Mouse (Mus musculus) lung, embryonic 15.5 days (tissue): ENCODE measurements at regions not wholly inside any gene's neighbourhood (a gene's known extent, or its start where the extent isn't known, plus 50 kb on each side); places are given as distances from the start of the nearest gene placed in this dataset.

Experiments
- ATAC-seq: fragments of 200-750 bp; cut with Nextera tagmentation; 2 replicates; pipeline ENCODE4 v1.8.0; 2017; ENCODE audit warnings: moderate number of reproducible peaks, borderline replicate concordance; ENCODE audit not compliant: low FRiP score, low TSS enrichment; ENCODE audit errors: extremely low read depth
- H3K27ac ChIP-seq: fragments of 300-500 bp; sonication (generic); 2 replicates; pipeline ENCODE4 v1.5.1; 2015; ENCODE audit warnings: moderate library complexity, mild to moderate bottlenecking, inconsistent platforms
- H3K27me3 ChIP-seq: fragments of 300-500 bp; sonication (generic); 2 replicates; pipeline ENCODE4 v1.6.1; 2015; ENCODE audit warnings: inconsistent platforms
- H3K36me3 ChIP-seq: fragments of 300-500 bp; sonication (generic); 2 replicates; pipeline ENCODE4 v1.6.1; 2015; ENCODE audit warnings: inconsistent platforms
- H3K4me1 ChIP-seq: fragments of 300-500 bp; sonication (generic); 2 replicates; pipeline ENCODE4 v1.6.1; 2015; ENCODE audit warnings: inconsistent platforms
- H3K4me2 ChIP-seq: fragments of 300-500 bp; sonication (generic); 2 replicates; pipeline ENCODE4 v1.6.1; 2015; ENCODE audit warnings: inconsistent platforms, mild to moderate bottlenecking, moderate library complexity
- H3K4me3 ChIP-seq: fragments of 300-500 bp; sonication (generic); 2 replicates; pipeline ENCODE4 v1.5.1; 2015; ENCODE audit warnings: mild to moderate bottlenecking, inconsistent platforms
- H3K9ac ChIP-seq: fragments of 300-500 bp; sonication (generic); 2 replicates; pipeline ENCODE4 v1.6.1; 2015; ENCODE audit warnings: inconsistent platforms
- H3K9me3 ChIP-seq: fragments of 300-500 bp; sonication (generic); 2 replicates; pipeline ENCODE4 v1.6.1; 2016; ENCODE audit warnings: inconsistent platforms
- WGBS: fragments of 180-500 bp; shearing (Covaris S2); methylation state at CpG from one replicate; pipeline ENCODE4 v1.1.7; 2015; 5-methylcytosine and 5-hydroxymethylcytosine counted together

DNA sequence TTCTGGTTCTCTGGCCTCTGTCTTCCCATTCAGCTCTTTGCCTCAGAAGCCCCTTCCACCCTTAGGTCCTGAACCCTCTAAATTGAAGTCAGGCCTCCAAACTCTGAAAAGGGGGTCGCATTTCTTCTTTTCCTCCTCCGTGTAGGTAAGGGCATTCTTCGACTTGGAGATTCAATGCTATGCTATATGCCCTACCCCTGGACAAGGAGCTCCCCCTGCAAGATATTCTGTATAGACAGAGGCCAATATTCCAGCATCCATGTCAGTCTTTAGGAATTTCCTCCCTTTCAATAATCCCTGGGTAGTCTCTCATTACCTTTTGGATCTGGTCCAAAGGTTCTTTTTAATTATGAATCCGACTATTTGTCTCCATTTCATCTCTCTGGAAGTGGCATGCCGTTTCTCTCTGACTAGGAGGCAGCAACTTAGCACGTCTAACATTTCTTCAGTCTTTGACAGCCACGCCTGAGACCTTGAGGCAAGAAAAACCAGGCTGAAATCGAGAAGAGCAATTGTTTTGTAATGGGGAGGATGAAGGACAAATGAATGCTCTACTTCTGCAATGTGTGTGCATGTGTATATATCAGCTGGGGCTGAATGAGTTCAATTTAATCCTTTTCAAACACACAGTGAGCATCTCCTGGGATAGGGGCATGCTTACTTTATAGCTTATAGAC, 921.7 kb upstream of the Lrrc6 start:
- Histone ChIP-seq H3K9ac (no peak overlapping the region), H3K27me3 (no peaks in the 10 kb centered on the region), H3K4me2 (no peak overlapping the region), H3K27ac (no peak overlapping the region), H3K9me3 (no peaks in the 10 kb centered on the region), H3K36me3 (no peaks in the 10 kb centered on the region), H3K4me3 (no peak overlapping the region), H3K4me1 (no peaks in the 10 kb centered on the region)
- WGBS: 64% methylated on average over 8 of the region's 8 CpGs
- no peak for ATAC-seq

DNA sequence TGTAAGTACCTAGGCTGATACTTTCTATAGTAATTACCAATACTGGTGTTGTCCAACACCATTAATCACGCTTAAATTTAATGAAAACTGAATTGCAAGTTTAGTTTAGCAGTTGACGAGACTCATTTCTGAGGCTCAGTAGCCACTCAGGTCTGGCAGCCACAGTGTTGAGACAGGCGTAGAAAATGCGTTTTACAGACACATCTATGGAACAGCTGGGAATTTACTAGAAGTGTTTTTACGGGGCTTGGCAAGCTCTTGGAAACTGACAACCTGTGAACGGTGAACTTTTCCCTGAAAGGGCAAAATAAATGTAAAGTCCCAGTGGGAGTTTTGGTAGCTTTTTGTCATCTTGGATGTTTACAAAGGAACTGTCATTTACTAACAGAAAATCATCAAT, 920.1 kb upstream of the Lrrc6 start:
- Histone ChIP-seq H3K9me3 (no peaks in the 10 kb centered on the region), H3K27ac (no peak overlapping the region), H3K36me3 (no peaks in the 10 kb centered on the region), H3K4me3 (no peak overlapping the region), H3K27me3 (no peaks in the 10 kb centered on the region), H3K4me2 (no peak overlapping the region), H3K9ac (no peak overlapping the region), H3K4me1 (no peaks in the 10 kb centered on the region)
- no peak for ATAC-seq
- WGBS: 62% methylated on average over 6 of the region's 6 CpGs

DNA sequence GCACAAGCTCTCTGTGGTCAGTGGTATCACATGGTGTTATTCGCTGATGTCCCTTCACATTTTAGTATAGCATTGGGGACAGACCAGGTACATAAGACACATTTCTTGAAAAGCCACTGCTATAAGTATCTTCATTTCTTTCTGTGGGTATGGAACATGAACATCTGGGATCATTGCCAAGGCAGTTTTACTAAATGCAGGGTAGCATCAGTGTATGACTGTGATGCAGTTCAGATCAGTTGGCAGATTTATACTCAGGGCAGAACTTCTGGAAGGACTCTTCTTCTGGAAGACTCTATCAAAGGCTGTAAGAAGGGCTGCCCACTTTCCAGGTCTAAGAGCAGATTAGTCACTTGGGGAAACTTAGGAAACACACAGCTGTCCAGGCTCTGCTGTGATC, 919.0 kb upstream of the Lrrc6 start:
- Histone ChIP-seq H3K36me3 (no peaks in the 10 kb centered on the region), H3K9me3 (no peaks in the 10 kb centered on the region), H3K27ac (no peak overlapping the region), H3K4me3 (no peak overlapping the region), H3K27me3 (no peaks in the 10 kb centered on the region), H3K4me1 (no peaks in the 10 kb centered on the region), H3K9ac (no peak overlapping the region), H3K4me2 (no peak overlapping the region)
- 92% methylated on average over 1 of the region's 1 CpGs for WGBS
- ATAC-seq: no peak

DNA sequence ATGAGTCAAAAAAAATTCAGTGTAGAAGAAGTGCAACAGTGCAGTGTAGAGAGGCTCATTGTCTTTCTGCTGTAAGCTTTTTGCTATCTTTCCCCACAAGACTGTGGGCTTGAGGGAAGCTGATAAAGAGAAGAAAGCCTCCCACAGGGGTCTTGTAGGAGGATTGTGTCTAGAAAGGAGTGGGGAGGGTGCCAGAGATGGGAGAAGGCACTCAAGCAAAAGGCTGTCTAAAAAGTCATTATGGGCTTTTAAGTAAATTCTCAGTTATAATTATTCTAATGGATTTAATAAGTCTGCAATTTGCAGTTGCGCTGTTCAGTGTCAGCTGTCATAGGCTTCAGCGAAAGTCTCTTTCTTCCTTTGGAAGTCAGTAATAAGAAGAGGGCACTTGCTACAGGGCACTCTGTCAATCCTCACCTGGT, 917.0 kb upstream of the Lrrc6 start:
- 88% methylated on average over 2 of the region's 2 CpGs for WGBS

DNA sequence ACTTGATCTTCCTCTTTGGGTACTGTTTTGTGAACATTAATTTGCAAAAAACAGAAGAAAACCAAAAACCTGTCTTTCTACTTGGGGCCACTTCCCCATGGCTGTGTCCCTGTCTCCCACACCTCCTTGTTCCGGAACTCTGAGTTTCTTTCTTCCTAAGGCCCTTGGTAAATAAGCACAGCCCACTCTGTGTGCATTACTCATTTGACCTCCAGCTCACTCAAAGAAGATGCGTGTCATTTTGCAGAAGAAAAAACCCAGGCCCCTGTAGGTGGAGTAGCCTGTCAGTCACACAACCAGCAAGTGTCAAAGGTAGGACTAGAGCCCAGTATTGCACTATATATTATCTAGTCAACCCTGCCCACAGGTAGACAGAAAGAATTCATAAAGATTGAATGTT, 915.1 kb upstream of the Lrrc6 start:
- Histone ChIP-seq H3K27ac (no peak overlapping the region), H3K27me3 (no peaks in the 10 kb centered on the region), H3K4me2 (no peak overlapping the region), H3K36me3 (no peaks in the 10 kb centered on the region), H3K9me3 (no peaks in the 10 kb centered on the region), H3K9ac (no peak overlapping the region), H3K4me1 (no peaks in the 10 kb centered on the region), H3K4me3 (no peak overlapping the region)
- no peak for ATAC-seq
- 57% methylated on average over 2 of the region's 2 CpGs for WGBS

More for the DNA sequence above, 917.0 kb upstream of the Lrrc6 start:
- H3K4me3 ChIP-seq: no peak overlapping the region
- no peak overlapping the region for H3K9ac ChIP-seq
- no peak overlapping the region for H3K4me2 ChIP-seq
- no peaks in the 10 kb centered on the region for H3K4me1 ChIP-seq
- H3K27ac ChIP-seq: no peak overlapping the region
- no peak for ATAC-seq
- no peaks in the 10 kb centered on the region for H3K27me3 ChIP-seq
- H3K9me3 ChIP-seq: no peaks in the 10 kb centered on the region
- H3K36me3 ChIP-seq: no peaks in the 10 kb centered on the region

DNA sequence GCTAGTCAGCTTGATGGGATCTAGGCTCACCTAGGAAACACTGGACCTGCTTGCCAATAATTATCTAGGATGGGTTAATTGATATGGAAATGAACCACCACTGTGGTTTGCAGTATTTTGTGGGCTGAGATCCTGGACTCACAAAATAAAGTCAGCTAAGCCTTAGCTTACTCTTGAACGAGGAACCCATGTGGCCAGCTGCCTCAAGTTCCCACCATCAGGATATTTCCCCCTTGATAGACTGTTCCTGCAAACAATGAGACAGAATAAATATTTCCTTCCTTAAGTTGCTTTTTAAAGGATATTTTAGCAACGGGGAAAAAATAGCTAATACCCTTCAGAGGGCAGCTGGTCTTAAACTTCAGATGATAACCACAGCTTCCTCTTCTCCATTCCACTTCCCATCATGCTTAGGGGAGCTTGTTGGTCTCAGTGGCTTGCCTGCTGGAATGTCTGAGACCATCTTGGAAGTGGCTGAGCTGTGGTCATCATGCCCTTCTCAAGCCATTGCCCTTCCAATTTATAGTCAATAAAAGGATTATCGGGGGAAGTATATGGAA, 913.7 kb upstream of the Lrrc6 start:
- WGBS: 73% methylated on average over 3 of the region's 3 CpGs
- no peak overlapping the region for H3K4me2 ChIP-seq
- no peak overlapping the region for H3K9ac ChIP-seq
- no peak overlapping the region for H3K4me3 ChIP-seq
- no peaks in the 10 kb centered on the region for H3K9me3 ChIP-seq
- no peaks in the 10 kb centered on the region for H3K36me3 ChIP-seq
- H3K27ac ChIP-seq: no peak overlapping the region
- H3K27me3 ChIP-seq: no peaks in the 10 kb centered on the region
- ATAC-seq: no peak
- no peaks in the 10 kb centered on the region for H3K4me1 ChIP-seq

DNA sequence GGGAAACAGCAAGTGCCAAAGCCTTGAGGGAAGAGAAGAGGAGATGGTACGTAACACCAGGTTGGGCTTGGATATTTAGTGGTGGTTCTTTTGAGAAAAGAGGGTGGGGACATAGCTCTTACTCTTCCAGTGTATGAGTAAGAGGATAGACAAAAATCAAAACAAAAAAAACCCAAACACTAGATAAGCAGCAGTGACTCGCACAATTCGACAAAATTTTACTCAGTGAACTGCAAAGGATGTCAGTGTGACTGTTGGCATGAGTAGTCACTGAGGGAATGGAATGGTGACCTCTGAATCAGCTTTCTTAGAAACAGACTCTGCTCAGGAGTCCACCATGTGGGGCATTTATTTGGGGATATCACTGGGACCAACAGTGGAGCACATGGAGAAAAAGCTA, 912.9 kb upstream of the Lrrc6 start:
- H3K4me2 ChIP-seq: no peak overlapping the region
- H3K4me3 ChIP-seq: no peak overlapping the region
- H3K9me3 ChIP-seq: no peaks in the 10 kb centered on the region
- no peak overlapping the region for H3K9ac ChIP-seq
- no peak overlapping the region for H3K27ac ChIP-seq
- ATAC-seq: no peak
- WGBS: 71% methylated on average over 3 of the region's 3 CpGs
- no peaks in the 10 kb centered on the region for H3K36me3 ChIP-seq
- no peaks in the 10 kb centered on the region for H3K27me3 ChIP-seq
- no peaks in the 10 kb centered on the region for H3K4me1 ChIP-seq

DNA sequence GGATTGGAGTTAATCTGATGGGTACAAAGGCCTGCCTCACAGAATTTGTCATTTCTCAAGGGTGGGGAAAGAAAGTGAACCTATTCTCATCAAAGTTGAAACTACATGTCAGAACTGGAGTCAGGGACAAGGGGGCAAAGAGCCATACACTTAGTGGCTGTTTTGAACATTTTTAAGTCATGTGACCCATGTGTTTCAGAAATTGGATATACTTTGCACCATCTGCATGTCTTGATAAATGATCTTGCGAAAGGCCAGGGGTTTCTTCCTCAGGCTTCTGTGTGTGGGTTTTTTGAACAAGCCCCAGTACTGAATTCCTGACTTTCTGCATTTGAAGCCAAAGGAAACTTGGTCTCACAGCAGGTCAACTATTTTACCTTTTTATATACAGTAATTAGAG, 911.7 kb upstream of the Lrrc6 start:
- Histone ChIP-seq H3K4me3 (no peak overlapping the region), H3K27ac (no peak overlapping the region), H3K9ac (no peak overlapping the region), H3K4me2 (no peak overlapping the region), H3K9me3 (no peaks in the 10 kb centered on the region), H3K27me3 (no peaks in the 10 kb centered on the region), H3K4me1 (no peaks in the 10 kb centered on the region), H3K36me3 (no peaks in the 10 kb centered on the region)
- no peak for ATAC-seq
- WGBS: 95% methylated on average over 1 of the region's 1 CpGs

DNA sequence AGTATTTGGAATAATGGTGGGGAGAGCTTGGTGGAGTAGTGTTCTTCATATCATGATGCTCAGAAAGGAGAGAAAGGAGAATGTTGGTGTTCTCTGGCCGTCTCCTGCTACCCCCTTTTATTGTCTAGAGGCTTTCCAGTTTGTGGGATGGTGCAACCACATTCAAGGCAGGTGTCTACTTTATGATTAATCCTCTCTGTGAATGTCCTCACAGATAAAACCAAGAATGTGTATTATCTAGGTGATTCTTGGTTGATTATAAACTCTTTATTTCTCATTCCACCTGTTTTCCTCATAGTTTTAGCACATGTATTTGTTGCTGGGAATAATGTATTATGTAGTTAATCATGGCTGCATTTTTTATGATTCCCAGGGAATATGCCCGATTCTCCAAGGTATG, 910.9 kb upstream of the Lrrc6 start:
- no peak overlapping the region for H3K4me3 ChIP-seq
- H3K4me2 ChIP-seq: no peak overlapping the region
- H3K36me3 ChIP-seq: no peaks in the 10 kb centered on the region
- H3K9me3 ChIP-seq: no peaks in the 10 kb centered on the region
- WGBS: 83% methylated on average over 2 of the region's 2 CpGs
- no peak overlapping the region for H3K9ac ChIP-seq
- H3K27me3 ChIP-seq: no peaks in the 10 kb centered on the region
- ATAC-seq: no peak
- no peaks in the 10 kb centered on the region for H3K4me1 ChIP-seq
- no peak overlapping the region for H3K27ac ChIP-seq

DNA sequence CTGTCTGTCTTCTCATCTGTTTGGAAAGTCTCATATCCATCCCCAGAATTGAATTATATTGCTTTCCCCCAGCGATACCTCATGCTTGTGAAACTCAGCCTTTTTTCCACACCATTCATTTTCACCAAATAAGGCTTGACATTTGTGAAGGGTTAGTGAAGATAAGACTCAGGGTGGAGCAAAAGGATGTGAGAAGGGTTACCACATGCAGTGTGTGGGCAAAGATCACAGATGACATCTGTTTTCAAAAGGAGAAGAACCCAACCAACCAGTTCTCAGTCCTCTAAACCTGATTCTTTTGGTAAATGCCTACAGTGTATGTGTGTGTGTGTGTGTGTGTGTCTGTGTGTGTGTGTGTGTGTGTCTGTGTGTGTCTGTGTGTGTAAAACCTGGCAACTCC, 909.3 kb upstream of the Lrrc6 start:
- no peaks in the 10 kb centered on the region for H3K27me3 ChIP-seq
- no peak for ATAC-seq
- no peak overlapping the region for H3K4me2 ChIP-seq
- no peak overlapping the region for H3K27ac ChIP-seq
- H3K9ac ChIP-seq: no peak overlapping the region
- H3K9me3 ChIP-seq: no peaks in the 10 kb centered on the region
- H3K4me3 ChIP-seq: no peak overlapping the region
- H3K36me3 ChIP-seq: no peaks in the 10 kb centered on the region
- no peaks in the 10 kb centered on the region for H3K4me1 ChIP-seq
- 70% methylated on average over 1 of the region's 1 CpGs for WGBS

DNA sequence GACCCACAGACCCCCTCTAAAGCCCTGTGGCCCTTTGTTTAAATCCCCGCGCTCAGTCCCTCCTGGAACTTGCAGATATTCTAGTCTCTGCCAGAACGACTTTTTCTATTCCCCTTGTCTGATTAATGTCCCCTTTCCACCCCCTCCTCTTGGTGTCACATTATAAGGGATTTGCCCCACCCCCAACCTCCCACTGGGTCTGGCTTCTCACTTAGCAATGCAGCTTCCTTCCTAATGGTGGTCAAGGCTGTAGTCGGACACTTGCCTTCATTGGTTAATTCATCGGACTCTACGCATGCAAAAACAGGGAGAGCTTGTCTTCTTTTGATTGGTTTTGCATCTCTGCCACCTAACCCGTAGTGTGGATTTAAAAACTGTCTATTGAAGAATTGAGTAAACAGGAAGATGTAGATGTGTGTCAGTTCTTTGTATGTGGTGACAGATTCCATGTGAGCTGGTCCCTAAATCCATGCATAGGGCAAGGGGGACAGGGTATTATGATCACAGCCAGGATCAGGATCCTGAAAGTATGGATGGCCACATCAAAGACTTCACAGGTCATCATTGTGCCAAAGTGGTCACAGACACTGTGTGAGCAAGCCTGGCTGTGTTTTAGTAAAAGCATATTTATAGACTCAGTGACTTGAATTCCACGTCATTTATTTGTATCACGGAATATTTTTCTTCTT, 908.3 kb upstream of the Lrrc6 start:
- peak; percentile 42 for ATAC-seq
- Histone ChIP-seq H3K27me3 (no peaks in the 10 kb centered on the region), H3K36me3 (no peaks in the 10 kb centered on the region), H3K4me2 (no peak overlapping the region), H3K4me3 (no peak overlapping the region), H3K9ac (no peak overlapping the region), H3K4me1 (no peaks in the 10 kb centered on the region), H3K9me3 (no peaks in the 10 kb centered on the region), H3K27ac (no peak overlapping the region)
- WGBS: 42% methylated on average over 9 of the region's 9 CpGs

DNA sequence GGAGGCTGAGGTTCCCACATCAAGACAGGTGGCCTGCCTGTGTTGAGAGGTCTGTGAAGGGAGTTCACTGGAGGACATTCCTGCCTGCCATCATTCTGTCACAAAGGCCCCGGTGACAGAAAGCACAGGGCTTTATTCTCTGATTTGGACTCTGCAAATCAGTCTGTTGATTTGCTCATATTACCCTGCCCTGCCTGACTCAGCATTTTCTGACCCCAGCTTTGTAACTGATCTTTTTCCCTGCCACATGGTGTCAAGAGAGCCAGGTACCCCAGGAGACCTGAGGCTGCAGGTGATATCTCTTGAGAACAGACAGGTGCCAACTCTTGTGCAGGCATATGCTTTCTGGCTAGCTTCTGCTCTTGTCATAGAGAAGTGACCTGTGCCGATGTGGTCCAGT, 906.5 kb upstream of the Lrrc6 start:
- no peak overlapping the region for H3K9ac ChIP-seq
- no peak overlapping the region for H3K27ac ChIP-seq
- no peak overlapping the region for H3K4me3 ChIP-seq
- no peaks in the 10 kb centered on the region for H3K27me3 ChIP-seq
- H3K9me3 ChIP-seq: no peaks in the 10 kb centered on the region
- no peak for ATAC-seq
- WGBS: 68% methylated on average over 2 of the region's 2 CpGs
- H3K36me3 ChIP-seq: no peaks in the 10 kb centered on the region
- no peaks in the 10 kb centered on the region for H3K4me1 ChIP-seq
- H3K4me2 ChIP-seq: no peak overlapping the region
